Mouse (Mus musculus): Measurements from ENCODE around the gene Hspg2.

GRCm38 (mm10) chr4:137502183-137502582 lies 33.6 kb downstream of the Hspg2 start:
- no peak for TF ChIP-seq CTCF (IDR thresholded peaks at IDR 0.05; ENCODE audit: low read depth, low read length)
- TF ChIP-seq POLR2A (IDR thresholded peaks at IDR 0.05; ENCODE audit: insufficient read depth, low read length), result no peak
- TF ChIP-seq EP300 (IDR thresholded peaks at IDR 0.05; ENCODE audit: insufficient read depth, low read depth, low read length), result no peak
